Mouse (Mus musculus): ENCODE results near the gene Zfp37. TPM values are rescaled to one million over a fixed set of nuclear protein-coding genes. Genes with fewer than 3 reads are reported as not detected.
"Not testable (repeated sequence)": the region's sequence is repeated elsewhere in the genome, so short reads cannot be mapped to it uniquely, and the experiment has no call there.

The Zfp37 gene
- total RNA-seq, 2 experiments from 2014 or later: not detected

DNA sequence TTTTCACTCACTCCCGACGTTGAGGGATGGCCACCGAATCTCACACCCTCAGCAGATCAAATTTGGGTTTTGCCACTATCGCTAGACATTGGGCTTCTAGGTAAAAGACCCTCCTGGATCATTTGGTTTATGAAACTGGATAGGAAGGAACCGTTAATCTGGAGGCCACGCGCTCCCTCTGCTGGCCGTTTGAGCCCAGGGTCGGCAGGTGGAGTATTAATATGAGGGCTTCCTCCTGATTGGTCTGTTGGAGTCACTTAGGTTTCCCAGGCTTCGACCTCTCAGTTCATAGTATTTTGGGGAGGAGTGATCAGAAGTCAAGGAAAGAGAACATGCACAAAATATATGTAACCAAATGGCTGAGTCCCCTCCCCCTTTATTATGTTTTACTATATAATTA, 2.5 kb downstream of the Zfp37 start:
- ATAC-seq (replicated peaks; ENCODE audit: low FRiP score, poor library complexity, severe bottlenecking): no peak

GRCm38 (mm10) chr4:62213490-62213889, 17.4 kb downstream of the Zfp37 start:
- ATAC-seq (replicated peaks; ENCODE audit: low FRiP score, poor library complexity, severe bottlenecking): no peak

GRCm38 (mm10) chr4:62210035-62210434, 20.8 kb downstream of the Zfp37 start:
- no peak for ATAC-seq (replicated peaks; ENCODE audit: low FRiP score, poor library complexity, severe bottlenecking)

- ATAC-seq (replicated peaks; ENCODE audit: low FRiP score, poor library complexity, severe bottlenecking): no peak
Observed at GRCm38 (mm10) chr4:62208696-62209380, 22.0 kb downstream of the Zfp37 start.

GRCm38 (mm10) chr4:62207851-62208695, 22.8 kb downstream of the Zfp37 start:
- ATAC-seq (replicated peaks; ENCODE audit: low FRiP score, poor library complexity, severe bottlenecking): no peak

DNA sequence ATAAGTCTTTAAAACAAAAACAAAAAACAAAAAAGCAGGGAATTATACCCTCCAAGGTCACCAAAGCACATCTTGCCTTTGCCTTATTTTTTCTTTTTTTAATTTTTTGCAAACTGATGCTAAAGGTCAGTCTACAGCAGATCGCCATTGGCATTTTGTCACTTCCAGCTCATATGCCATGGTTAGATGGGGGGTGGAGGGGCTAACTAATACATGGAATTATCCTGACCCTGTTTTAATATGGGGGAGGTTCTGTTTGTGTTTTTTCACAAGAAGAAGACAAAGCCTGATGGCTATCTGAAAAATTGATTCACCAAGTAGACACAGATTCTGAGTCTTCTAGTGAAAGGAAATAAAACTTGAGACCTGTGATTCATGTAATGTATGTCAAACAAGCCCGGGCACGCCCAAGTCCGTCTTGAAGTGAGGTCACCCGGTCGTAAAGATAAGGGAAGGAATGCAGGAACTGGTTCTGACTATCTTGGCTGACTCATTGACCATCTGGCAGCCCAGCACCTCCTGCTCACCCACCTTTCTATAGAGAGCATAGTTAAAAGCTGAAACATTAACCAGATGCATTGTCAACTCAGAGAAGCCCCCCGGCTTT, 30.8 kb downstream of the Zfp37 start:
- no peak for ATAC-seq (replicated peaks; ENCODE audit: low FRiP score, poor library complexity, severe bottlenecking)

DNA sequence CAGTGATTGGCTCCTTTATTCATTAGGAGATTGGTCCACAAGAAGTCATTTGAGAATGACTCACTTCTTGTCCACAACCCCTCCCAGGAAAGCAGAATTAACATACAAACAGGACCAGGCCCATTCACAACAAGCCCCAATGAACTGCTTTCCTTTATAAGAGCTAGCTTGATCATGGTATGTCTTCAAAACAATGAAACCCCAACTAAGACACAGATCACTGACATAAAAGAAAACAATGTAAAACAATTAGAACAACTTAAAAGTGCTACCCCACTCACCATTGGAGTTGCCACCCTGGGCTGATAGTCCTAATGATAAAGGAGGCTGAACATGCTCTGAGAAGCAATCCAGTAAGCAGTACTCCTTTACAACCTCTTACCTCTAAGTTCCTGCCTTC, 42.1 kb downstream of the Zfp37 start:
- no peak for ATAC-seq (replicated peaks; ENCODE audit: low FRiP score, poor library complexity, severe bottlenecking)

DNA sequence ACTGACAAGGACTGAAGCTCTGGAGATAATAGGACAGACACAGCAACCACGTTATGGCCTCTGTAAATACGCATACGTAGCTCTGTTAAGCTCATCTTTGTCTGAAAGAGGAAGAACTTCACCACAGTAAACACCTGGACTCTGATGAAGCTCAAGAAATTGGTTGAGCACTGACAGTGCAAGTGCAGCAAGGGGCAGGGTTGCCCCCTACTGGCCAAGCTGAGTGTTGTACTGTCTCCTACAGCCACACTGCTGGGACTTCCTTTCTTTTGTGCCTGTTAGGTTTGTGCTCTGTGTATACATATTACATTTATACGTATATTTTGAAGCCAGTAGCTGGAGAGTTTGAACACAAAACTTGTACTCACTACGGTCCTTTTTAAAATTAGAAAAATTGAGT, 53.6 kb downstream of the Zfp37 start:
- no peak for ATAC-seq (replicated peaks; ENCODE audit: low FRiP score, poor library complexity, severe bottlenecking)

GRCm38 (mm10) chr4:62174471-62174870, 56.4 kb downstream of the Zfp37 start:
- no peak for ATAC-seq (replicated peaks; ENCODE audit: low FRiP score, poor library complexity, severe bottlenecking)

GRCm38 (mm10) chr4:62167636-62168035, 63.2 kb downstream of the Zfp37 start:
- ATAC-seq (replicated peaks; ENCODE audit: low FRiP score, poor library complexity, severe bottlenecking): not testable (repeated sequence)

- ATAC-seq (replicated peaks; ENCODE audit: low FRiP score, poor library complexity, severe bottlenecking): no peak
Observed at GRCm38 (mm10) chr4:62158401-62158800, 72.4 kb downstream of the Zfp37 start.

- no peak for ATAC-seq (replicated peaks; ENCODE audit: low FRiP score, poor library complexity, severe bottlenecking)
Observed at GRCm38 (mm10) chr4:62150811-62151210, 80.0 kb downstream of the Zfp37 start, which contains the start of gene Mup21. Mup21 (minus strand) TSS chr4:62150863.

Other genes starting within 250 kb of the Zfp37 start
- gene Mup20, start 176.9 kb downstream of the Zfp37 start, total RNA-seq (2015; ENCODE audit: low replicate concordance): not detected in 2 replicates
- not detected in 2 replicates for gene Mup20, start 176.9 kb downstream of the Zfp37 start, total RNA-seq (2017; ENCODE audit: low replicate concordance)
- not detected in 2 replicates for gene Mup3, start 143.7 kb downstream of the Zfp37 start, total RNA-seq (2015; ENCODE audit: low replicate concordance)
- not detected in 2 replicates for gene Mup3, start 143.7 kb downstream of the Zfp37 start, total RNA-seq (2017; ENCODE audit: low replicate concordance)
- not detected in 2 replicates for gene Mup21, start 80.2 kb downstream of the Zfp37 start, total RNA-seq (2015; ENCODE audit: low replicate concordance)
- gene Mup21, start 80.2 kb downstream of the Zfp37 start, total RNA-seq (2017; ENCODE audit: low replicate concordance): not detected in 2 replicates
- gene Slc31a2, start 31.5 kb upstream of the Zfp37 start, total RNA-seq (2015; ENCODE audit: low replicate concordance): 15.0 and 24.4 TPM in 2 replicates
- 8.8 and 13.6 TPM in 2 replicates for gene Slc31a2, start 31.5 kb upstream of the Zfp37 start, total RNA-seq (2017; ENCODE audit: low replicate concordance)
- 15.0 and 25.9 TPM in 2 replicates for gene Fkbp15, start 129.5 kb upstream of the Zfp37 start, total RNA-seq (2015; ENCODE audit: low replicate concordance)
- gene Fkbp15, start 129.5 kb upstream of the Zfp37 start, total RNA-seq (2017; ENCODE audit: low replicate concordance): 29.0 and 31.6 TPM in 2 replicates
- gene Slc31a1, start 129.7 kb upstream of the Zfp37 start, total RNA-seq (2015; ENCODE audit: low replicate concordance): 2.7 and 5.2 TPM in 2 replicates
- gene Slc31a1, start 129.7 kb upstream of the Zfp37 start, total RNA-seq (2017; ENCODE audit: low replicate concordance): 3.7 and 5.4 TPM in 2 replicates
- 33.4 and 49.1 TPM in 2 replicates for gene Cdc26, start 177.6 kb upstream of the Zfp37 start, total RNA-seq (2015; ENCODE audit: low replicate concordance)
- gene Cdc26, start 177.6 kb upstream of the Zfp37 start, total RNA-seq (2017; ENCODE audit: low replicate concordance): 30.9 and 33.0 TPM in 2 replicates
- gene Prpf4, start 177.8 kb upstream of the Zfp37 start, total RNA-seq (2015; ENCODE audit: low replicate concordance): 1.3 and 2.7 TPM in 2 replicates
- 7.0 and 12.5 TPM in 2 replicates for gene Prpf4, start 177.8 kb upstream of the Zfp37 start, total RNA-seq (2017; ENCODE audit: low replicate concordance)
- gene Rnf183, start 204.2 kb upstream of the Zfp37 start, total RNA-seq (2015; ENCODE audit: low replicate concordance): not detected in 2 replicates
- not detected in 2 replicates for gene Rnf183, start 204.2 kb upstream of the Zfp37 start, total RNA-seq (2017; ENCODE audit: low replicate concordance)
- gene Wdr31, start 239.8 kb upstream of the Zfp37 start, total RNA-seq (2015; ENCODE audit: low replicate concordance): 0.63 TPM in 1 of 2 replicates, not detected in the other
- gene Wdr31, start 239.8 kb upstream of the Zfp37 start, total RNA-seq (2017; ENCODE audit: low replicate concordance): 0.42 TPM in 1 of 2 replicates, not detected in the other
- not detected in 2 replicates for gene Bspry, start 249.0 kb upstream of the Zfp37 start, total RNA-seq (2015; ENCODE audit: low replicate concordance)
- gene Bspry, start 249.0 kb upstream of the Zfp37 start, total RNA-seq (2017; ENCODE audit: low replicate concordance): not detected in 2 replicates

All from erythroblast, adult 5-6 weeks (primary cell).